Mouse (Mus musculus): ENCODE data around the gene Ofcc1.

GRCm38 (mm10) chr13:40267546-40267945 is 93.7 kb downstream of the Ofcc1 start:
- no peak for TF ChIP-seq CTCF (IDR thresholded peaks at IDR 0.05; ENCODE audit: extremely low read depth, insufficient read length, insufficient replicate concordance, low read depth, low read length)
- TF ChIP-seq POLR2A (IDR thresholded peaks at IDR 0.05; ENCODE audit: low read depth, low read length), result no peak
